Mouse (Mus musculus) left cerebral cortex, postnatal 10 days (tissue): ENCODE data around the gene Cry2. TPM values are rescaled to one million over a fixed set of nuclear protein-coding genes. Genes with fewer than 3 reads are reported as not detected.

Experiments used
- DNase-seq, 2 experiments: peaks; one replicate each; pipeline ENCODE4 v3.0.0; 2021 to 2022; ENCODE audit warnings: low spot score in 2 of 2, mixed read lengths in 1 of 2; ENCODE audit errors: extremely low spot score in 1 of 2
- intact Hi-C: fragments of 180-260 bp; cut with DNase I; formaldehyde crosslinking; loops from one replicate; pipeline ENCODE4 v1.15.1; 2025
- microRNA-seq: library from miRNA; unstranded; fragments of <30 nt; microRNA quantifications from one replicate; pipeline ENCODE4 v1.2.0, GENCODE M21; 2022
- total RNA-seq, 2 experiments: library from RNA; stranded (reverse); gene quantifications; 2 replicates each; pipeline ENCODE4 v1.2.3; 2021

Gene Cry2
- total RNA-seq, 2 experiments from 2014 or later: 108 to 109 TPM

DNA sequence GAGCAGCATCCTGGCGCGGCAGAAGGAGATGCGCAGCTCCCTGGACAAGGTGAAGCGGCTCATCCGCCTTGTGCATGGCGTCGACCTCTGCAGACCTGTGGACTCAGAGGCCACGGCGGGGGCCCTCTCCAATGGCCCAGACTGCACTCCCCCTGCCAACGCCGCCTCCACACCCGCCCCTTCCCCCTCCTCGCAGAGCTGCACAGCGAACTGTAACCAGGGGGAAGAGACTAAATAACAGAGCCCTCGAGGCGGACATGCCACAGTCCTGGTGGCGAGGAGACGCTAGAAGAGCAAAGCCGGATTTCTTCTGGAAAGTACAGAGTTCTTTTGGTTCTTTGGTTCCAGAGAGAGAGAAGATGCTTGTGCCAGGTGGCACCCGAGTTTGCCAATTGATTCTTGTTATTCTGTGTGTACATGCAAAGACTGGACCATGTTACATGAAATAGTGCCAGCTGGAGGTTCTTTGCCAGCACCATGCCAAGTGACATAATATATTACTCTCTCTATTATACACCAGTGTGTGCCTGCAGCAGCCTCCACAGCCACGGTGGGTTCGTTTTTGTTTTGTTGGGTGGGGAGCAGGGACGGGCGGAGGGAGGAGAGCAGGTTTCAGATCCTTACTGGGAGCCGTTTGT, 73.5 kb downstream of the Cry2 start:
- intact Hi-C loops: no loop called here
- no peak for DNase-seq

DNA sequence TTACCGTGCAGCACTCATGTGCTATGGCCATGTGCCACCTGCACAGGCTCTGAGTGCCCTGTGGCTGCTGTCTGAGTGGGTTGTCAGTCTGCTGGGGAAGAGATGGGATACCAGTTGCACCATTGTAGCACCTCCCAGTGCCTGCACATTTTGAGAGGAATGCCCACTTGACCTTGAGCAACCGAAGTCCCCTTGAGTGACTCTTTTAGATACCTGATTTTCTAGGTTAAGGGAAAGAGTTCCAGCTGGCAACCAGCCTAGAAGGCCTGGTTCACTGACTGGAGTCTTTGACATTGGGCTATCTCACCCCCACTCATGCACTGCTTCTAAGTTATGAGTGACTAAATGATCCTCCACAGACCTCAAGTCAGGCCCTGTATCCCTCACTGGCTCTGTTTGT, 74.5 kb downstream of the Cry2 start:
- DNase-seq: no peak
- intact Hi-C loops: no loop called here

DNA sequence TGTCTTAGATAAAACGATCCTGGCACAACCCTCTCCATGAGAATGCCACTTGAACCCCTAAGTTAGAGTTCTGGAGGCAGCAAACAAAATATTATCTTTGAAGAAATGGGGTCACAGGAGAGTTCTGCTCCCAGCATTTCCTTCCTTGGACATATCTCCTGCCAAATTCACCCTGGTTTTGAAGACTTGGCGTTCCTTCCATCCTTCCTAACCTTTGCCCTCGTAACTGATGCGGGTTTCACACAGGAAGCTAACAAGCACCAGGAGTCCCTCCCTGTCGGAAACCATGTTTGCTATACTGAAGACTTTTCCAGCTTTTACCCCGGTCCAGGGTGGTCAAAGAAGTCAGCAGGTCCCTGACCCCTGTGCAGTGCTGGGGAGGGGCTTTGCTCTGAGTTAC, 79.6 kb downstream of the Cry2 start:
- DNase-seq: no peak
- intact Hi-C loops: no loop called here

Small RNA genes lying within 50 kb of the gene (microRNA-seq; reads per million reads assigned to microRNA genes)
- gene Mir7000: 5.7 reads per million, percentile 20 among the genes with 10 or more reads in this experiment

Other genes starting within 250 kb of the Cry2 start
- 10 to 100 TPM; 40.3 to 40.4 TPM for gene Pex16, start 59.4 kb downstream of the Cry2 start, total RNA-seq
- under 1 TPM in 1 of 2 experiments, not detected in 1; 0.49 TPM for gene Large2, start 59.2 kb downstream of the Cry2 start, total RNA-seq
- gene 1700029I15Rik, start 51.5 kb downstream of the Cry2 start, total RNA-seq: 1 to 10 TPM; 3.7 TPM
- gene Mapk8ip1, start 32.8 kb downstream of the Cry2 start, total RNA-seq: 100 to 1,000 TPM; 414 to 421 TPM
- gene Slc35c1, start 26.5 kb upstream of the Cry2 start, total RNA-seq: 10 to 100 TPM; 22.2 to 24.2 TPM
- gene Chst1, start 165.7 kb upstream of the Cry2 start, total RNA-seq: 100 to 1,000 TPM; 154 to 161 TPM